Mouse (Mus musculus) cortical plate, adult 2 months (tissue): ENCODE data around the gene Strap.

Experiments
- CTCF ChIP-seq: fragments of 200-500 bp; IDR thresholded peaks from 2 replicates; pipeline ENCODE4 v1.5.1; 2011; ENCODE audit warnings: mild to moderate bottlenecking, control low read depth, low read length; ENCODE audit not compliant: insufficient read depth; ENCODE audit errors: extremely low read depth
- POLR2A ChIP-seq: fragments of 200-500 bp; IDR thresholded peaks from 2 replicates; pipeline ENCODE4 v1.6.1; 2011; ENCODE audit warnings: mild to moderate bottlenecking, low read length, control low read depth; ENCODE audit not compliant: insufficient read depth; ENCODE audit errors: extremely low read depth

DNA sequence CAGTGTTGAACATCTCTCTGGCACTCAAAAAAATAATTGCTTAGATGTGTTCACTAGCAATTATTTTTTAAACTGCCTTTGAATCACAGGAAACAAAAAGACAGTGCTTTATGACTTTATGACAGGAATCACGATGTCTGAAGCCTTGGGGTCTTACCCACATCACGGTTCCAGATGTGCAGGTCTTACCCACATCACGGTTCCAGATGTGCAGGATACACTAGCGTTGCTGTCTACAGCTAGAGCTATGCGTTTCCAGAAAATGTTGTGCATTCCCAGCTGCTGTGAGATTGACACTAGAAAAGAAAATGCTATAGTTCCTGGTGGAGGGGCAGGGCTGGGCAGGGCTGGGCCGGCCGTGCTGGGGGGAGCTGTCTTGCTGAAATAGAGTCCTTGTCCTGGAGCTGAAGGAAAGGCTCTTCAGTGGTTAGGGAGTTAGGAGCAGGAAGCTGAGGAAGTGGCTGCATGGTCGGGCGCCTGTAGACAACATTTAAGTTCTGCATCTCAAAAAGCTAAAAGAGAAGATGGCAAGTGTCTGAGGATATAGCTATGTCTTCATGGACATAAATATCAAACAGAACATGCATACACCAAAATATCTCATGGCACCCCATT lies 54.2 kb downstream of the Strap start:
- TF ChIP-seq POLR2A = no peak
- no peak for TF ChIP-seq CTCF
